Mouse (Mus musculus) thymus, postnatal 14 days (tissue): Measurements from ENCODE around the gene Tmem176b.
"Not testable (repeated sequence)": the region's sequence is repeated elsewhere in the genome, so short reads cannot be mapped to it uniquely, and the experiment has no call there.

Experiments used
- DNase-seq: peaks from one replicate; pipeline ENCODE4 v3.0.0; 2021

Tmem176b gene

DNA sequence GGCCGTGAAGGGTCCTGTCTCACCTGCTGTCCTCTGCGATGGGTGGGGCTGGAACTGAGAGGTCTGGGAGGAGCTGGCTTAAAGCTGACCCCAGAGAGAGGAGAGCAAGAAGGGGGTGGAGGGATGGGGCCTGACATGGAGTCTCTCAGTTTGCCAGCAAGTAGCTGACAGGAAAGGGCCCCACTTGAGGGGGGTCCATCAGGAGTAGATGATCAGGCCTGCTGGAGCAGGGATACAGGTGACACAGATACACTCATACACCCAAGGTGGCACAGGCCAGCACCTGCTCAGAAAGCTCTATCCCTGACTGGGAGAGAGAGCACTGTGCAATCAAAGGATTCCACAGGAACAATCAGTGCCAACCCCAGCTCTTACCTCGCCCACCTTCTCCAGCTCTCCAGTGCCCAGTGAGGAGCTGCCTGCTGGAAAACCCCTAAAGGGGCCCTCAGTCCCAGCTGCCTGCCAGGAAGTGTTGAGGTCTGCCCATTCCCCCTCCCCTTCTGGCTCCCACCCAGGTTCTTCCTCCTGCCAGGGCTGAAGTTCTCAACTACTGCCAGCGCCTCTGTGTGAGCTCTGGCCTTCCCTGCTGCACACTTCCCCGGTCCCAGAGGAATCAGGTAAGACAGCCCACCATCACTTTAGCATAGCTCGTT, at the start of gene Tmem176b:
Gene Tmem176b, minus strand, starts transcription at position 524 of the 653 bp plus-strand sequence.
- DNase-seq: peak; percentile 72

- DNase-seq: no peak
Measured at GRCm38 (mm10) chr6:48876510-48877135, 35.3 kb upstream of the Tmem176b start.

DNA sequence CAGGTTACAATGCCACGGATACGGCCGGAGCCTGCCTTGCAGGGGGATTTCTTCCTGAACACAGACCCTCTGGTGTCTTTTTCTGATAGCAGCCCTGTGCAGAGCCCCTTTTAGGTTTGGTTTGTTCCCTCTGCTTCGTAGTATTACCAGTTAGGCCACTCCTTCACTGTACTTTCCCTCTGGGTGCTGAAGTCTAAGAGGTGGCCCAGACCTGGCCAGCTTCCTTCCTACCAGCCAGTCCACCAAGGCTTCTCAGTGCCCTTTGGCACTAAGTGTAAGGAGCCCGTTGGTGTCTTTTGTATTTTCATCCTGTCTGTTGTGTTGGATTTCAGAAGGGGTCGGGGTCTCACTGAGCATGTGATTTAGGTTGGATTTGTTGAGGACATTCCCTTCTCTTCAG, 34.2 kb upstream of the Tmem176b start:
- DNase-seq: no peak

DNA sequence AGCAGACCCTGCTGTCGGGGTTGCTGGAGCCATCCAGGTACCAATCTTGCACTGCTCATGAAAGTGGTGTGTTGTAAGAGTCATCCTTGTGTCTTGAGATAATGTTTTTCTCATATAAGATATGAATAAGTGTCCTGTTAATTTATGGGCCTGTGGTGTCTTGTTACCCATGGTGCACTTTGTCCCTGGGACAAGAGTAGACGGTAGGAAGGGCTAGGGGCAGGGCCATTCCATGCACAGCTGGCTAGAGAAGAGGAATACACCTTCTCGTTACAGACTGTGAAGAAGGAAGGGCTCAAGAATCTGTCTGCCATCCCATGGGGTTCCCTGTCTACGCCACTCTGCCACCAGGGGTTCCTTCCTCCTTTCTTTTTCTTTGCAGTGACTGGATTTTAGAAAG, 33.3 kb upstream of the Tmem176b start:
- DNase-seq: no peak

GRCm38 (mm10) chr6:48872596-48872995, 31.3 kb upstream of the Tmem176b start, which contains the start of gene Aoc1:
Gene Aoc1 (plus strand): TSS chr6:48872896.
- no peak for DNase-seq

- DNase-seq: no peak
Measured at GRCm38 (mm10) chr6:48869774-48870173, 28.5 kb upstream of the Tmem176b start.

DNA sequence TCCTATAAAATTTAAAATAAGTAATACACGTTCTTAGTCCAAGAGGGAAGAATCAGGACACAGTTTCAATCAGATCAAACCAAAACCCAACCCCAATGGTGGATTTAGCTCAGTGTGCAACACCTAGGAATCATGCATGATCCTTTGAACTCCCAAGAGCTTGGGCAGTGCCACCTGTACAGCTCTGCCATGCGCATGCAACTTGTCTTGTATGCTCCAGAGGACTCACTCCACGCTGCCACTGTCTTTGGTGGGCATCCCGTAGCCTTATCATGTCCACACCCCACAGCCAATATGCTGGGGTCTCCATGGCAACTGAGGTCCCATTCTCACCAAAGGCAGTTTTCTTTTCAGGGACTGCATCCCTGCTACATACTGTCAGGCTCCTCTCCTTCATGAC, 25.9 kb upstream of the Tmem176b start:
- DNase-seq: no peak

DNA sequence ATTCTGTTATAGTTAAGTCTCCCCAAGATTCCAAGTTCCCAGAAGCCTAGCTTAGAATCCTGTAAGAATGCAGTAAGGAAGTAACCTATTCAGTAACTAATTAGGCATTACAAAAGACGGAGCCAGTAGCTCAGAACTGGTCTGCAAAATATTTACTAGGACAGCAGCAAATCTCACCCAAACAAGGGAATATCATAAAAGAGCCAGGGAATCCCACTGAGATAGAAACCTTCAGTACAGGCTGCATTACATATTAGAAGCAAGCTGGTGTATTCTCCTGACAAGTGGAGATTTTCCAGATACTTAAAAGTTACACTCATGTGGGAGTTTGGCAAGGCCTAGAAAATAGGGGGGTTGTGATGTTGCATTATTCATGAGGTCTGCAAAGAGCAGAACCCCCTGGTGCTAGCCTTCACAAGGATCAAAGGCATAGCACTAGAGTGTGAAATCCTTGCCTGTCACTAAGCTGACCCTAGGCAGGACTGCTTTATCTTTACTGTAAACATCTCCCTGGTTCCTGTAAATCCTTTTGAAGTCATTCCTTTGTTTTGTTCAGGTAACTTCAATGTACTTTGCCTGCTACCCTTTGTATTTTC, 25.2 kb upstream of the Tmem176b start:
- not testable (repeated sequence) for DNase-seq

DNA sequence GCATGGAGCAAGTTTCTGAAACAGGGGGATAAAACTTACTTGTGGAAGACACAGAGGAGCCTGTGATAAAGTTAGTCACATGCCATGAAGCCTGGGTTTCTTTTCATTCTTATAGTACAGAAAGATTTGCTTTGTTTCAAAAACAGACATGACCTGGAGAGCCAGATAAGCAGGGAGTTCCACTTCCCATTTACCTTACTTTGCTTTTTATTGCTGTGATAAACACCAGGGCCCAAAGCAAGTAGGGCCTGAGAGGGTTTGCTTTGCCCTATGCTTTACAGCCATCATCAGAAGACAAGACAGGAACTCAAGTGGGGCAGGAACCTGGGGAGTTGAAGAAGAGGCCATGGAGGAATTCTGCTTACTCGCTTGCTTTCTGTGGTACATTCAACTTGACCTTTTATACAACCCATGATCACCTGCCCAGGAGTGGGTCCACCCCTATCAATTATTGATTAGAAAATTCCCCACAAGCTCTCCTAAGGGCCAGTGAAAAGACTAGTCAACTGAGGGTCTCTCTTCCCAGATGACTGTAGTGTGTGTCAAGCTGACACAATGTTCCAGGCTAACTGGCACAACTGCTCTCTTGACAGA, 24.0 kb upstream of the Tmem176b start:
- no peak for DNase-seq

DNA sequence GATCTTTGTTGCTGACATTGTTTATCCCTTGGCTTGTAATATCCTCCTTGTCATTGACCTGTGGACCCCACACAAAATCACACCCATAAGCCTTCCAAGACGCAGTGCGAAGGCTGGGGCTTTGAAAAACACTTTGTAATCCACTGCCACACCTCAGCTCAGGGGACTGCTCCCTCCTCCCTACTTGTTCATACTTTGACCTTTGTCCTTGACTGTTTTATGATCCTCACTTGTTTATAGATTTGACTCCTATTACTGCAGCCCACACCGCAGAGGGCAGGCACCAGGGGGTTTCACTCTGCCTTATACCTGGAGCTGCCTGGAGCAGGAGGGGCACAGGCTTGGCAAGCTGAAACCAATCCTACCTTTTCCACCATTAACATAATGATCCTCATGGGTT, 23.4 kb upstream of the Tmem176b start:
- no peak for DNase-seq

GRCm38 (mm10) chr6:48864181-48864580, 22.9 kb upstream of the Tmem176b start:
- DNase-seq: no peak

GRCm38 (mm10) chr6:48863488-48863887, 22.2 kb upstream of the Tmem176b start:
- no peak for DNase-seq

- no peak for DNase-seq
Measured at GRCm38 (mm10) chr6:48862816-48863215, 21.5 kb upstream of the Tmem176b start.

DNA sequence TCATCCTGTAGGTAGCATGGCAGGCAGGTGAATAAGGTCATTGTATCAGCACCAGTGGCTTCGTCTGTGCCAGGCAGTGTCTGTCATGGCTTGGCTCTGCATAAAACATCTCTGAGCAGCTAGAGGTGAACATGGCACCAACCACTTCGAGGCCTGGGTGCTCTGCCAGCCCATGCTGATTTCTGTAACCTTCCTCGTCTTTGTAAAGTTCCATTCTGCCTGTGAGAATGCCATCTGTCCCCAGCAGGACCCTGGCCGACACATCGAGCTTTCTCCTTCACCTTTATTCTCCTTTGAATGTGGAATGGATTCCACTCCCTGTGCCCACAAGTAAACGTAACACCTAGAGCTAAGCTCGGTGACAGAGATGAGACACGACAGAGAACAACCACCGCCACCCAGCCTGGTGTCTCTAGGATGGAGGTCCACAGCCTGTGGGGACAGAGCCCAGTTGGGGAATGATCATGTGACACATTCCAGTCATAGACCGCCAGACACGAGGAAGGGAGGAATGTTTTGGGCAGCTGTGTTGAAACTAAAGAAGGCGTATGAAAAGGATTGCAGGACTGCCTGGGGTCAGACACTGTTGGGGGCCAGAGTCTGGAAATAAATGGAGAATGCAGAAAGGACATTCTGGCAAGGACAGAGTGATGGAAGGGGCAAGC, 20.5 kb upstream of the Tmem176b start:
- no peak for DNase-seq

DNA sequence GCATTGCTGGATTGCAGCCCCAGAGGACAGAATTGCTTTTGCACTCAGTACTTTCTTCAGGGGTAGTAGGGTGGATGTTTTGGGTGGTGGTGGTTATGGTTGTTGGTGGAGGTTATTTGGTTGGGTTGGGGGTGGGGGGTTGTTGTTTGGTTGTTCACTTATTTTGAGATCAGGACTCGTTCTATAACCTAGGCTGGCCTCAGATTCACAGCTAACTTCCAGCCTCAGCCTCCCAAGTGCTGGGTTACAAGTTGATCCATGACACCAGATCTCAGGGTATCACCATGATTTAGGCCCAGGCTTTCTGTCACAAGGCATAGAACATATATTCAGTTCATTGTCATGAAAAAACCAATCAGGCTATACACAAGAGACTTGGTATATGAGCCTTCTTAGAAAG, 19.6 kb upstream of the Tmem176b start:
- DNase-seq: no peak

- DNase-seq: peak; percentile 78
Measured at GRCm38 (mm10) chr6:48860130-48860815, 19.0 kb upstream of the Tmem176b start.

GRCm38 (mm10) chr6:48857613-48858302, 16.5 kb upstream of the Tmem176b start:
- DNase-seq: no peak

DNA sequence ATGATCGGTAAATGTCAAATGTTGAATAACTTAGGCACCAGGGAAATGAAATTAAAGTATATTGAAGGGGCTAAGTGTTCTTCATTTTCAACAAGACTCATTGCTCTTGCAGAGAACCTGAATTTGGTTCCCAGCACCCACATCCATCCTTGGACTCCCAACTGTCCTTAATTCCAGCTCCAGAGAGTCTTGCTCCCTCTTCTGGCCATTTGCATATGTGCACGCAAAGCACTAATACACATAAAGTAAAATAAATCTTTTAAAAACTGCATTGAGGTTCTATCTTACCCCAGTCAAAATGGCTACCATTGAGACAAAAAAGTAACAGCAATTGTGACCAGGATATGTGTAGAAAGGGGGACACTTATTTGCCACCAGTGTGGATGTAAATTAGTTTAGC, 12.9 kb upstream of the Tmem176b start:
- DNase-seq: no peak

DNA sequence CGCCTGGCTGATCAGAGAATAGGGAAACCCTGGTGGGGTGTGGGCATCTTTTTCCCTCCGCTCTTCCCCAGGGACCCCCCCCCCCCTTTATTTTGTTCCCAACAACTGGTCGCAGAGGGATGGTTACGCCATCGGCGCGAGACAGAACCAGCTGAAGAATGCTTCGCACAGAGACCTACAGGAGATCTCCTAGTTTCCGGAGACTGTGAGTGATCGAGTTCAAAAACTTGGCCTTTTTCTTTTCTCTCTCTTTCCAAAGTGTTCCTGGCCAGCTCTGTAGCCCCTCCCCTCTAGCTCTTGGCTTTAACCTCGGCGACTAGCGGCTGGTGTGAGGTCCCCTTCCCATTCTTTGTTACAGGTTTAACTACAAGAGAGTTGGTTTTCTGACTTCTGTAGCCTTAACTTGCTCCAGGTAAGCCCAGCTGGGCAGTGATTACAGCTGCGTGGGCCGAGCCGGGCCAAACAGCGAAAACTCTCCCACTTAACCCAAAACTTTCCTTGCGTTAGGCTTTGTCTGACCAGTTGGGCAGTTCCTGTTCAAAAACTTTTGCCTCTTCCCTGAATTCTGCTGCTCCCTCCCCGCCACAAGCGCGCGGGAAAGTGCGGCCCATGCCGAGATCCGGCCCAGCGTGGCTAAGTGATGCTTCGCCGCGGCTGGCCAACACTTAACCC, 10.7 kb upstream of the Tmem176b start:
- no peak for DNase-seq

GRCm38 (mm10) chr6:48845086-48845485, 3.8 kb upstream of the Tmem176b start:
- no peak for DNase-seq

- peak; percentile 60 for DNase-seq
Measured at GRCm38 (mm10) chr6:48842111-48842842, 981 bp upstream of the Tmem176b start.
